Mouse (Mus musculus): ENCODE measurements around the gene Rassf6.
"Not testable (repeated sequence)": the region's sequence is repeated elsewhere in the genome, so short reads cannot be mapped to it uniquely, and the experiment has no call there.

DNA sequence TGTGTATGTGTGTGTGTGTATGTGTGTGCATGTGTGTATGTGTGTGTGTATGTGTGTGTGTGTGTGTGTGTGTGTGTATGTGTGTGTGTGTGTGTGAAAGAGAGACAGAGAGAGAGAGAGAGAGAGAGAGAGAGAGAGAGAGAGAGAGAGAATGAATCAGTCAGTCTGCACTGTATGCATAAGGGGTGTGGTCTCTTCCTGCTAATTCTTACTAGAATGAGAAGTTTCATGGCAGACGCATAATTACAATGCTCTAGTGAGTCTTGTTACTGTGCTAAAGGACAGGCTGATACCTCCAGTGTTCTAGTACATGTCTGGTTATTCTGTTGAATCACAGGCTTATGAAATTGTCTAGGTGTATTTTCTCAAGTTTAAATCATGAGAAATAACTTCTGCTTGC lies 27.7 kb downstream of the Rassf6 start:
- not testable (repeated sequence) for TF ChIP-seq CTCF (IDR thresholded peaks at IDR 0.05); POLR2A (IDR thresholded peaks at IDR 0.05; ENCODE audit: insufficient read depth, low read depth, low read length)

Measured in heart, adult 2 months (tissue).